Mouse (Mus musculus) liver, embryonic 15.5 days (tissue): Measurements from ENCODE around the gene Hsd11b2. TPM values are rescaled to one million over a fixed set of nuclear protein-coding genes. Genes with fewer than 3 reads are reported as not detected.

Experiments used
- ATAC-seq: fragments of 200-750 bp; cut with Nextera tagmentation; 2 replicates; pipeline ENCODE4 v1.8.0; 2017; ENCODE audit warnings: moderate number of reproducible peaks, mild to moderate bottlenecking, moderate library complexity; ENCODE audit not compliant: insufficient read depth
- H3K27ac ChIP-seq: fragments of 300-500 bp; sonication (generic); replicated peaks from 2 replicates; pipeline ENCODE4 v1.5.1; 2015; ENCODE audit warnings: mild to moderate bottlenecking, inconsistent platforms
- H3K27me3 ChIP-seq: fragments of 300-500 bp; sonication (generic); 2 replicates; pipeline ENCODE4 v1.6.1; 2015; ENCODE audit warnings: mild to moderate bottlenecking, inconsistent platforms
- H3K36me3 ChIP-seq: fragments of 300-500 bp; sonication (generic); replicated peaks from 2 replicates; pipeline ENCODE4 v1.6.1; 2015; ENCODE audit warnings: moderate library complexity, mild to moderate bottlenecking, inconsistent platforms
- H3K4me1 ChIP-seq: fragments of 300-500 bp; sonication (generic); replicated peaks from 2 replicates; pipeline ENCODE4 v1.6.1; 2015; ENCODE audit warnings: inconsistent platforms
- H3K4me2 ChIP-seq: fragments of 300-500 bp; sonication (generic); 2 replicates; pipeline ENCODE4 v1.6.1; 2015; ENCODE audit warnings: moderate library complexity, mild to moderate bottlenecking, inconsistent platforms
- H3K4me3 ChIP-seq: fragments of 300-500 bp; sonication (generic); replicated peaks from 2 replicates; pipeline ENCODE4 v1.5.1; 2015; ENCODE audit warnings: mild to moderate bottlenecking, inconsistent platforms
- H3K9ac ChIP-seq: fragments of 300-500 bp; sonication (generic); 2 replicates; pipeline ENCODE4 v1.6.1; 2015; ENCODE audit warnings: moderate library complexity, mild to moderate bottlenecking, inconsistent platforms
- H3K9me3 ChIP-seq: fragments of 300-500 bp; sonication (generic); replicated peaks from 2 replicates; pipeline ENCODE4 v1.6.1; 2016; ENCODE audit warnings: inconsistent platforms
- WGBS: fragments of 180-500 bp; shearing (Covaris S2); methylation state at CpG from one replicate; pipeline ENCODE4 v1.1.7; 2015; ENCODE audit warnings: mixed read lengths; ENCODE audit not compliant: insufficient replicate concordance; 5-methylcytosine and 5-hydroxymethylcytosine counted together
- polyA plus RNA-seq: library from polyadenylated mRNA; unstranded; fragments of >200 nt; fragmentation: Nextera tagmentation; extraction: Ambion mirVana; gene quantifications from 2 replicates; pipeline ENCODE4 v1.2.1, GENCODE M21; 2015

Gene Hsd11b2
- polyA plus RNA-seq, 1 experiment from 2014 or later = 0.58 TPM

DNA sequence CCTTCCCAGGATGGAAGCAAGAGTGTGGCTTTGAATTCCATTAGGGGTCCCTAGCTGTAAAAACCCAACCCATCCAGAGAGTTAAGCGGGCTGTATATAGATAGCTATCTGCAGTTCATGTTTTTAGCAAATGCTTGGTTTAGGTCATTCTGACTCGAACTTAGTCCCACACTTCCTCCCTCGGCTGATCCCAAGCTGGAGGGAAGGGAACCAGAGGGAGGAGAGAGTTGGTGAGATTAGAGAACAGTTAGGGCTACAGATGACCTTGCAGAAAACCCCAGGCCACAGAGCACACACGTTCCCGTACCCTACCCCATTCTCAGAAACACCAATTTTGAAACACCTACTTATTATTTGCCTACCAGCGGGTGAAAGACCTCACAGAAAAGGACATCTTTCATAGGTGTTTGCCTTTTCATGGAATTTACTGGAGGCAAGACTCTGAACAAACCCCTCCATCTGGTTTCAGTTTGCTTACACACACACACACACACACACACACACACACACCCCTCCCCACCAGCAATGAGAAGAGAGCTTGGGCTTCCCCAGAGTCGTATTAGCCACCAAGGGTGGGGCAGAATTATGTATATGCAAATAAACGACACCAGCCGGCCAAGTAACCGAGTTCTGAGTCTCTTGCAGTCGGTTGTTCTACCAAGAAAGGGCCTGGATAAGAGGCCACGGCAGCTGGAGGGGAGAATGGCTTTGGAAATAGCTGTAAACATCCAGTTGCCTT is 8.4 kb upstream of the Hsd11b2 start:
- H3K4me3 ChIP-seq = no peak overlapping the region
- no peak overlapping the region for H3K4me2 ChIP-seq
- H3K27me3 ChIP-seq = peaks cover 8% of the 10 kb centered on the region
- peaks cover 9% of the 10 kb centered on the region; the same call in 1 of the 2 replicates for H3K4me1 ChIP-seq
- H3K9ac ChIP-seq = no peak overlapping the region
- ATAC-seq = no peak
- H3K36me3 ChIP-seq = no peaks in the 10 kb centered on the region
- 21% methylated on average over 12 of the region's 12 CpGs for WGBS
- no peak overlapping the region for H3K27ac ChIP-seq
- H3K9me3 ChIP-seq = no peaks in the 10 kb centered on the region

GRCm38 (mm10) chr8:105514194-105514593 is 4.4 kb upstream of the Hsd11b2 start:
- H3K27me3 ChIP-seq = peaks cover 46% of the 10 kb centered on the region
- no peak overlapping the region for H3K9ac ChIP-seq
- no peak overlapping the region for H3K27ac ChIP-seq
- no peak for ATAC-seq
- no peak overlapping the region for H3K4me2 ChIP-seq
- no peaks in the 10 kb centered on the region for H3K36me3 ChIP-seq
- no peak overlapping the region for H3K4me3 ChIP-seq
- H3K4me1 ChIP-seq = peaks cover 30% of the 10 kb centered on the region
- no peaks in the 10 kb centered on the region for H3K9me3 ChIP-seq
- WGBS = 69% methylated on average over 6 of the region's 6 CpGs

DNA sequence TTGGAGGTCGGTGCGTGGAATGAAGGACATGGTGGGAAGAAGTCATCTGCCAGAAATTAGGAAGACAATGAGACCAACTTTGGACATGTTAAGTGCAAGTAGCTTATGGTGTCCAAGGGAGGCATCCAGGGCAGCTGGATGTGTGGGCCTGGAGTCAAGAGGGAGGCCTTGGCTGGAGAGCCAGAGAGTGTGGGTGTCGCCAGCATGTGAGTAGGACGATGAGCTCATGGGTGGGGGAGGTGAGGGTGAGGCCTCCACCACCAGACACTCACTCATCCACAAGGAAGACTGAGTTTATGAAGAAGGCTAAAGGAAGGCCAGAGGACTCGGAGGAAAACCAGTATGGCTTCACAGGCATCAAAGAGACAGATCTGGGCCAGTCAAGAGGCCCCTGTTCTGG is 3.9 kb upstream of the Hsd11b2 start:
- ATAC-seq = no peak
- no peaks in the 10 kb centered on the region for H3K9me3 ChIP-seq
- H3K4me3 ChIP-seq = no peak overlapping the region
- H3K9ac ChIP-seq = no peak overlapping the region
- 61% methylated on average over 5 of the region's 5 CpGs for WGBS
- H3K27ac ChIP-seq = no peak overlapping the region
- H3K4me1 ChIP-seq = peaks cover 35% of the 10 kb centered on the region
- H3K27me3 ChIP-seq = peaks cover 50% of the 10 kb centered on the region
- H3K4me2 ChIP-seq = no peak overlapping the region
- no peaks in the 10 kb centered on the region for H3K36me3 ChIP-seq

DNA sequence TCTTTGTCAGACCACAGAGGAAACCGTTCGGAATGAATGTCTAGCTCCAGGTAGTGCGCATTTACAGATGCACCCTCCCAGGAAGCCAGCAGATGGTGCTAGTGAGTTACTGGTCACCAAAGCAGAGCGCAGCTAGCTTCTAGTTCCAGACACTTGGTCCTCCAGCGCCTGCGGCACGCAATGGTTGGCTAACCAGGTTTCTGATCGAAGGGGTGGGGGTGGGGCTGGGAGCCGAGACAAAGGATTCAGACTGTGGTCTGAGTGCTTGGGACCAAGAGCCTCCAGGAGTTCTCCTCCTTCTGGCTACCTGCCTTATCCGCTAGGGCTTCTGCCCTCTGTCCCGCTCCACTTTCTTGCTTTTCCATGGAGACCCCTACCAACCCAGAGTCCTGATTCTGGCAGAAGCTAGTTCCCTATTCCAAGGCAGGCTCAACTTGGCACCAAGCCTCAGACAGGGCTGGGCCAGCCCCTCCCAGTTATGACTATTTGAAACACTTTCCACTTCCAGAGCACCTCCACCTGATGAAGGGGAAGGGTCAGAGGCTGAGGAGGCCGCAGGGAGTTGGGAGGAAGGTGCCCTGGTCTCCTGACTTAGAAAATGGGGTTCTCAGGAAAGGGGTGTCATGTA is 2.4 kb upstream of the Hsd11b2 start:
- peaks cover 34% of the 10 kb centered on the region for H3K4me1 ChIP-seq
- H3K36me3 ChIP-seq = no peaks in the 10 kb centered on the region
- peaks cover 65% of the 10 kb centered on the region for H3K27me3 ChIP-seq
- H3K4me3 ChIP-seq = no peak overlapping the region
- no peak overlapping the region for H3K9ac ChIP-seq
- 13% methylated on average over 12 of the region's 12 CpGs for WGBS
- no peak overlapping the region for H3K27ac ChIP-seq
- no peaks in the 10 kb centered on the region for H3K9me3 ChIP-seq
- ATAC-seq = no peak
- peak overlapping the region; percentile 15; the same call in 1 of the 2 replicates for H3K4me2 ChIP-seq

GRCm38 (mm10) chr8:105517346-105517745 is 1.2 kb upstream of the Hsd11b2 start:
- Histone ChIP-seq H3K36me3 (0 out of 2 replicates have a peak, but pooled peaks cover 3% of the 10 kb centered on the region), H3K4me1 (peaks cover 44% of the 10 kb centered on the region), H3K4me2 (no peak overlapping the region), H3K9ac (no peak overlapping the region), H3K27ac (no peak overlapping the region), H3K9me3 (no peaks in the 10 kb centered on the region), H3K4me3 (no peak overlapping the region), H3K27me3 (peaks cover 67% of the 10 kb centered on the region)
- ATAC-seq = no peak
- 29% methylated on average over 8 of the region's 8 CpGs for WGBS

DNA sequence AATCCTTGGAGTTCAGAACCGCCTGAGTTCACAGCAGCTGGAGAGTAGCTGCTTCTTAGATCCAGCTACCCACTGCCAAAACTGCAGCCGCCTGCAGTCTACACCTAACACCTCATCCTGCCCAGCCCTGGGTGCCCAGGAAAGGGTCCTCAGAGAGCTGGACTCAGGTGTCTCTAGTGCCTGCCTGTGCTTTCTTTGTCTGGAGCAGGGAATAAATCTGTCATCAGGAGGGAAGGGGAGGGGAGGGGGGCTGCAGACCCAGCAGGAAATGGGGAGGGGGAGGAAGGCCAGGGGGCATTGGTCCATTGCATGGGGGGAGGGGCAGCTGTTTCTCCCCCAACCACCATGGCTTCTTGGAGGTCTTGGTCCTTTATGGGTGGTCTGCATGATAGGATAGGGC is 1.0 kb downstream of the Hsd11b2 start:
- Histone ChIP-seq H3K4me1 (peaks cover 58% of the 10 kb centered on the region), H3K27me3 (peaks cover 65% of the 10 kb centered on the region), H3K4me2 (peak overlapping the region; percentile 97), H3K36me3 (peaks cover 22% of the 10 kb centered on the region), H3K9me3 (no peaks in the 10 kb centered on the region), H3K9ac (no peak overlapping the region), H3K4me3 (0 out of 2 replicates have a peak overlapping the region, but pooled peaks have one; percentile 61), H3K27ac (no peak overlapping the region)
- 21% methylated on average over 2 of the region's 2 CpGs for WGBS
- ATAC-seq = no peak

DNA sequence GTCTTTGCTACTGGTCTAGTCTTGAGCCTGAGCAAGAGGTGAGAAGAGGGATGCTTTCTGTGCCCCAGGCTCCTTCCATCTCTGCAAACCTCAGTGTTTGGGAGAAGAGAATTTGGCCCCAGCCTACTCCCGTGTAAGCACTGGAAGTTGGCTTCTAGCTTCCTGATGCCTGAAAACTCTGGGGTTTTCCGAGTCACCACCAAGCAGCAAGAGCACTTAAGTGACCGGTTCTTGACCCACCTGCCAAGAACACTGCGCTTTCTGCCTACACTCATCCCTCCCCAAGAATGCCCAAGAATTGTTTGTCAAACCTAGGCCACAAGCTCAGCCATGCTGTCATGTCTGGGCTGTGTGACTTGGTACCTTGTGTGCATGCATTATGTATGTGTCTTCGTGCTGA is 2.0 kb downstream of the Hsd11b2 start:
- no peak overlapping the region for H3K4me2 ChIP-seq
- H3K9me3 ChIP-seq = no peaks in the 10 kb centered on the region
- H3K27ac ChIP-seq = no peak overlapping the region
- peaks cover 57% of the 10 kb centered on the region for H3K27me3 ChIP-seq
- ATAC-seq = no peak
- no peak overlapping the region for H3K9ac ChIP-seq
- peaks cover 31% of the 10 kb centered on the region for H3K36me3 ChIP-seq
- H3K4me3 ChIP-seq = no peak overlapping the region
- peaks cover 58% of the 10 kb centered on the region for H3K4me1 ChIP-seq
- WGBS = 56% methylated on average over 5 of the region's 5 CpGs

DNA sequence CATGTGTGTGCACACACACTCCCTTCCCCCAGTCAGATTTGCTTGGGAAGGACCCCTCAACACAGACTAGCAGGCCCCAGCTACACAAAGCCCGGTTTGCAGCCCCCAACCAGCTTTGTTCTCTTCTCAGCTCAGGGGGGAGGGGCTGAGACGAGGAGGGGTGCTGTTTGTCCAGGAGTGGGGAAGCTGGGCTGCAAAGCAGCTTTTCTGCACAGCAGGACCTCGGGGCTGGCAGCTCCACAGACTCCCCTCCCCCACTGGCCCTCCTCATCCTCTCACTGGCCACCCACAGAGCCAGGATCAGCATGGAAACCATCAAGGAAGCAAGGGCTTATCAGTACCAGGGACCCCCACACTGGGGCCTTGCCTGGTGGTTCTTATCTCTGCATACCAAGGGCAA is 2.5 kb downstream of the Hsd11b2 start:
- Histone ChIP-seq H3K4me2 (peak overlapping the region; percentile 6; the same call in 1 of the 2 replicates), H3K27ac (no peak overlapping the region), H3K4me3 (no peak overlapping the region), H3K4me1 (peaks cover 56% of the 10 kb centered on the region), H3K9me3 (no peaks in the 10 kb centered on the region), H3K36me3 (peaks cover 31% of the 10 kb centered on the region), H3K9ac (no peak overlapping the region), H3K27me3 (peaks cover 53% of the 10 kb centered on the region)
- 17% methylated on average over 3 of the region's 3 CpGs for WGBS
- ATAC-seq = no peak

DNA sequence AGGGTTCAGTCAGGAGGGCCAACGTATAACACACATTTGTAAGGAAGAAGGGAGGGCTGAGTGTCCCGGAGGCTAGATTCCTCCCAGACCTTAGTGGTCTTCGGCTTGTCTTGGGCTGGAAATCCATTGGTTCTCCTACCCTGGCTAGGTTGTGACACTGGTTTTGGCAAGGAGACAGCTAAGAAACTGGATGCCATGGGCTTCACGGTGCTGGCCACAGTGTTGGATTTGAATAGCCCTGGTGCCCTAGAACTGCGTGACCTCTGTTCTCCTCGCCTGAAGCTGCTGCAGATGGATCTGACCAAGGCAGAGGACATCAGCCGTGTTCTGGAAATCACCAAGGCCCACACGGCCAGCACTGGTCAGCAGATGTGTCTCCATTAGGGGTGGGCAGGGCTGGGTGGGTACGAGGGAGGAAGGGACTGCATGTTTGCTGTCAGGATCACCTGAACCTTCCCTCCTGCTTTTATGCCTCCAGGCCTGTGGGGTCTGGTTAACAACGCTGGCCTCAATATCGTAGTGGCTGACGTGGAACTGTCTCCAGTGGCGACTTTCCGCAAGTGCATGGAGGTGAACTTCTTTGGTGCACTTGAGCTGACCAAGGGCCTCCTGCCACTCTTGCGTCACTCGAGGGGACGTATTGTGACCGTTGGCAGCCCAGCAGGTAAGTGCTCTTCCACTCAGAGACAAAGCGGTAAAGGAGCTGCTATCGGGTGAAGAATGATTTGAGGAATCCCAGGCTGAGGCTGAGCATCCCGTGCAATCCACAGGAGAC is 3.6 kb downstream of the Hsd11b2 start:
- Histone ChIP-seq H3K27ac (no peak overlapping the region), H3K4me3 (no peak overlapping the region), H3K4me2 (no peak overlapping the region), H3K9ac (no peak overlapping the region), H3K27me3 (peaks cover 42% of the 10 kb centered on the region), H3K4me1 (peaks cover 57% of the 10 kb centered on the region), H3K36me3 (peaks cover 35% of the 10 kb centered on the region), H3K9me3 (no peaks in the 10 kb centered on the region)
- WGBS = 82% methylated on average over 21 of the region's 21 CpGs
- no peak for ATAC-seq

GRCm38 (mm10) chr8:105522890-105523289 is 4.3 kb downstream of the Hsd11b2 start:
- no peaks in the 10 kb centered on the region for H3K9me3 ChIP-seq
- H3K27ac ChIP-seq = no peak overlapping the region
- WGBS = 63% methylated on average over 9 of the region's 9 CpGs
- H3K36me3 ChIP-seq = peaks cover 40% of the 10 kb centered on the region
- H3K27me3 ChIP-seq = peaks cover 34% of the 10 kb centered on the region
- H3K4me3 ChIP-seq = no peak overlapping the region
- no peak overlapping the region for H3K4me2 ChIP-seq
- no peak for ATAC-seq
- peaks cover 55% of the 10 kb centered on the region for H3K4me1 ChIP-seq
- H3K9ac ChIP-seq = no peak overlapping the region

DNA sequence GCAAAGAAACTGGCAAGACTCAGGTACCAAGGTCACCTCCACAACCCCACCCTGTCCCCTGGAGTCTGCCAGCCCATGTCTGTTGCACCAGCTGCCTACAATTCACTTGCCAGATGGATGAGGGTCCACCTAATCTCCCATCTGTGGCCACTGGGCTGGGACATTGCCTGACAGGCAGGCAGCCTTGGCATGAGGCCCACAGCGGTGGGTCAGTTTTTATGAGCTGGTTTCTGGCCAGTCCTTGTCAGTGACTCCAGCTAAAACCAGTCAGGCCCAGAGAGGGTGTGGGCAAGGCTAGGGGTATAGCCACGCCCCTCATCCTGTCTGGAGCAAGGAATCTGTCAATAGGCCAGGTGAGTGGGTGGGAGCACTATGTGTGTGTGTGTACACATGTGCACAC is 8.6 kb downstream of the Hsd11b2 start:
- Histone ChIP-seq H3K4me2 (no peak overlapping the region), H3K9ac (no peak overlapping the region), H3K27me3 (no peaks in the 10 kb centered on the region), H3K36me3 (peaks cover 73% of the 10 kb centered on the region), H3K4me3 (no peak overlapping the region), H3K27ac (no peak overlapping the region), H3K9me3 (no peaks in the 10 kb centered on the region), H3K4me1 (peaks cover 25% of the 10 kb centered on the region)
- ATAC-seq = no peak
- 74% methylated on average over 2 of the region's 2 CpGs for WGBS
